8 mouse cellular contexts compared by ENCODE assay signal in the genomic region with DNA sequence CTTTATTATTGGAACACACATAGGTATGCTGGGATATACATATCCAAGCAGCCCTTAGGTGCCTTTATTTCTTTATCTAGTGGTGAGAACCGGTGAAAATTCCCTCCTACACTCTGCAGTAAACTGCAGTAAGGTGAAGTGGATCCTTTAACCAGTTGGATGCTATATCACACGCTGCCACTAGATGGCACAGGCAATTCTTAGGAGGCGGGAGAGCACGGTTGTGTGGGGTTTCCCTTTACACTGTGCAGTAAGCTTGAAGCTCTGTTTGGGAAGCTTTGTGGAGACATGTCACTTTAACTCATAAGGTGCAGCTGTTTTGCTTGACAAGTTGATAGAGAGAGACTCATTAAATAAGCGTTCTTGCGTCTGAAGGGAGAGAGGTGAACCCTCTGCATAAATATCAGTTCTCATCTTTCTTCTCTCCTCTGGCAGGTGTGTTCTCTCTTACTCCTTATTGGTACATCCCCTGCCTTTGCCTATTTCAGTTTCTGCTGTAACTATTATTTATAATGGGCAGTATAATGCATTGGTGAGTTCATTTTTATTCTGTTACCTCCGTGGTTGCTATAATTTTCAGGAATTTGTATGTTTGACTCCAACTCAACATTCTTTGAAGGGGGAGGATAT. TPM values are rescaled to one million over a fixed set of nuclear protein-coding genes. Genes with fewer than 3 reads are reported as not detected.
A peak's percentile ranks its signal among the peaks of the same experiment; 100 is the strongest.
DNase-seq lines count a peak whose midpoint lies in the region; ATAC-seq and TF ChIP-seq lines count a peak whose summit lies in the region.

No protein-coding gene starts in this region.

- H3K4me3 ChIP-seq in spleen, adult 2 months (ENCODE audit: extremely low read depth, insufficient read depth, insufficient read length) = no peak overlapping the region
- no peak overlapping the region for H3K4me3 ChIP-seq in intestine, postnatal 0 days (ENCODE audit: low read depth, low read length)
- no peak overlapping the region for H3K4me3 ChIP-seq in limb, embryonic 10.5 days
- no peak overlapping the region for H3K4me3 ChIP-seq in midbrain, embryonic 14.5 days (replicated peaks; ENCODE audit: low read depth, low read length)
- no peak overlapping the region for H3K4me3 ChIP-seq in stomach, embryonic 14.5 days (ENCODE audit: low read depth, low read length)

- no peaks in the 10 kb centered on the region for H3K27me3 ChIP-seq in spleen, adult 2 months (ENCODE audit: control insufficient read depth, insufficient read depth, low read length)
- no peaks in the 10 kb centered on the region for H3K27me3 ChIP-seq in intestine, postnatal 0 days (replicated peaks; ENCODE audit: control insufficient read depth, insufficient read depth, low read length)
- no peaks in the 10 kb centered on the region for H3K27me3 ChIP-seq in limb, embryonic 10.5 days (ENCODE audit: low read depth, poor library complexity, severe bottlenecking)
- no peaks in the 10 kb centered on the region for H3K27me3 ChIP-seq in midbrain, embryonic 14.5 days (ENCODE audit: control insufficient read depth, insufficient read depth, low read length)
- H3K27me3 ChIP-seq in stomach, embryonic 14.5 days (ENCODE audit: control insufficient read depth, insufficient read depth, low read length) = no peaks in the 10 kb centered on the region

- H3K9me3 ChIP-seq in intestine, postnatal 0 days (ENCODE audit: control insufficient read depth) = no peaks in the 10 kb centered on the region
- no peaks in the 10 kb centered on the region for H3K9me3 ChIP-seq in limb, embryonic 10.5 days (replicated peaks)
- no peaks in the 10 kb centered on the region for H3K9me3 ChIP-seq in midbrain, embryonic 14.5 days (ENCODE audit: control insufficient read depth, low read length)
- H3K9me3 ChIP-seq in stomach, embryonic 14.5 days (ENCODE audit: control insufficient read depth, low read depth, low read length) = no peaks in the 10 kb centered on the region

- no peaks in the 10 kb centered on the region for H3K4me1 ChIP-seq in spleen, adult 2 months (ENCODE audit: control insufficient read depth, insufficient read depth, insufficient read length)
- 0 out of 2 replicates have a peak, but pooled peaks cover 3% of the 10 kb centered on the region for H3K4me1 ChIP-seq in intestine, postnatal 0 days (replicated peaks; ENCODE audit: control insufficient read depth, insufficient read depth, low read length)
- H3K4me1 ChIP-seq in limb, embryonic 10.5 days = no peaks in the 10 kb centered on the region
- no peaks in the 10 kb centered on the region for H3K4me1 ChIP-seq in midbrain, embryonic 14.5 days (ENCODE audit: control insufficient read depth, insufficient read depth, low read length)
- no peaks in the 10 kb centered on the region for H3K4me1 ChIP-seq in stomach, embryonic 14.5 days (ENCODE audit: control insufficient read depth, insufficient read depth, low read length)

- TF ChIP-seq POLR2A in spleen, adult 2 months (IDR thresholded peaks at IDR 0.05; ENCODE audit: low read depth, low read length) = no peak

- TF ChIP-seq CTCF in spleen, adult 2 months (IDR thresholded peaks at IDR 0.05; ENCODE audit: extremely low read depth, insufficient read depth, insufficient read length, insufficient replicate concordance) = peak; percentile 51; the same call in 1 of the 2 replicates
- TF ChIP-seq CTCF in intestine, postnatal 0 days (IDR thresholded peaks at IDR 0.05; ENCODE audit: low read depth) = peak; percentile 95

- WGBS in spleen, adult 2 months = 11% methylated on average over 7 of the region's 7 CpGs
- under 1% methylated on average over 7 of the region's 7 CpGs for WGBS in intestine, postnatal 0 days
- WGBS in limb, embryonic 10.5 days = 11% methylated on average over 7 of the region's 7 CpGs
- WGBS in midbrain, embryonic 14.5 days = 8% methylated on average over 7 of the region's 7 CpGs
- 3% methylated on average over 7 of the region's 7 CpGs for whole genome bisulfite sequencing in stomach, embryonic 14.5 days

- peak; percentile 31 for ATAC-seq in intestine, postnatal 0 days
- peak; percentile 79 for ATAC-seq in midbrain, embryonic 14.5 days (ENCODE audit: low FRiP score, low TSS enrichment)
- peak; percentile 77 for ATAC-seq in stomach, embryonic 14.5 days (ENCODE audit: insufficient number of reproducible peaks, insufficient read depth, low FRiP score, low read depth)

- peak in 1 of 2 experiments; percentile 42 for DNase-seq in spleen, adult 2 months (ENCODE audit: low read depth in 1 of 2, low spot score in 2 of 2)
- no peak for DNase-seq in spleen, adult 12 weeks (ENCODE audit: low spot score)
- DNase-seq in cerebellum, adult 9-11 months = peak; percentile 36
- DNase-seq in frontal cortex, postnatal 10 days (ENCODE audit: low spot score in 2 of 2) = peak; percentile 21 to 72
- DNase-seq in limb, embryonic 10.5 days (ENCODE audit: low spot score) = peak; percentile 69
- DNase-seq in midbrain, embryonic 14.5 days = peak; percentile 93

- no peak overlapping the region for H3K27ac ChIP-seq in spleen, adult 2 months (ENCODE audit: insufficient read depth, low read length)
- no peak overlapping the region for H3K27ac ChIP-seq in intestine, postnatal 0 days (ENCODE audit: low read depth, low read length)
- H3K27ac ChIP-seq in limb, embryonic 10.5 days = no peak overlapping the region
- no peak overlapping the region for H3K27ac ChIP-seq in midbrain, embryonic 14.5 days (replicated peaks; ENCODE audit: low read depth, low read length)
- H3K27ac ChIP-seq in stomach, embryonic 14.5 days (ENCODE audit: low read length) = no peak overlapping the region

- H3K36me3 ChIP-seq in spleen, adult 2 months (ENCODE audit: control insufficient read depth, insufficient read depth, low read length) = no peaks in the 10 kb centered on the region
- H3K36me3 ChIP-seq in intestine, postnatal 0 days (ENCODE audit: control insufficient read depth, insufficient read depth) = no peaks in the 10 kb centered on the region
- no peaks in the 10 kb centered on the region for H3K36me3 ChIP-seq in limb, embryonic 10.5 days
- H3K36me3 ChIP-seq in midbrain, embryonic 14.5 days (ENCODE audit: control insufficient read depth, insufficient read depth, low read length) = no peaks in the 10 kb centered on the region
- no peaks in the 10 kb centered on the region for H3K36me3 ChIP-seq in stomach, embryonic 14.5 days (ENCODE audit: control insufficient read depth, insufficient read depth, low read length)

- H3K9ac ChIP-seq in intestine, postnatal 0 days (ENCODE audit: low read depth, low read length) = no peak overlapping the region
- H3K9ac ChIP-seq in midbrain, embryonic 14.5 days (replicated peaks; ENCODE audit: low read length) = no peak overlapping the region
- no peak overlapping the region for H3K9ac ChIP-seq in stomach, embryonic 14.5 days (replicated peaks; ENCODE audit: low read depth, low read length)

- H3K4me2 ChIP-seq in intestine, postnatal 0 days (replicated peaks; ENCODE audit: low read depth) = peak overlapping the region; percentile 37
- H3K4me2 ChIP-seq in midbrain, embryonic 14.5 days (ENCODE audit: low read length) = no peak overlapping the region
- H3K4me2 ChIP-seq in stomach, embryonic 14.5 days (replicated peaks; ENCODE audit: low read depth, low read length) = no peak overlapping the region

RNA-seq across cellular contexts. Expression of gene Lancl1, which starts 22.9 kb away (rescaled TPM):
- polyA plus RNA-seq in spleen, adult 2 months (2012; rRNA removed) = 32.6 and 46.9 TPM in 2 replicates
- polyA plus RNA-seq in intestine, postnatal 0 days (2015; fragmentation: Nextera tagmentation; extraction: Ambion mirVana) = 32.9 and 35.5 TPM in 2 replicates
- polyA plus RNA-seq in limb, embryonic 10.5 days (2016; fragmentation: Nextera tagmentation; extraction: Ambion mirVana) = 73.6 and 84.3 TPM in 2 replicates
- 171 and 181 TPM in 2 replicates for polyA plus RNA-seq in midbrain, embryonic 14.5 days (2014; fragmentation: Nextera tagmentation; extraction: Ambion mirVana)
- 127 and 142 TPM in 2 replicates for polyA plus RNA-seq in stomach, embryonic 14.5 days (2014; fragmentation: Nextera tagmentation; extraction: Ambion mirVana)
